Mouse (Mus musculus) MN1 (cell line): ENCODE measurements around the gene Rbm12.
"Not testable (repeated sequence)": the region's sequence is repeated elsewhere in the genome, so short reads cannot be mapped to it uniquely, and the experiment has no call there.

Source experiments
- DNase-seq: peaks from one replicate; pipeline ENCODE4 v3.0.0-alpha.2; 2016; ENCODE audit warnings: low spot score

Rbm12 gene

GRCm38 (mm10) chr2:156111358-156112079 is at the start of gene Rbm12, which contains the start of gene Cpne1:
Gene Rbm12, minus strand, starts transcription at chr2:156111978.
Gene Cpne1, minus strand, starts transcription at chr2:156111965.
- DNase-seq = peak; percentile 92

- DNase-seq = no peak
Observed at GRCm38 (mm10) chr2:156151538-156151937, 39.8 kb upstream of the Rbm12 start.

- DNase-seq = no peak
Observed at GRCm38 (mm10) chr2:156147316-156147915, 35.6 kb upstream of the Rbm12 start.

GRCm38 (mm10) chr2:156146272-156146989 is 34.7 kb upstream of the Rbm12 start:
- no peak for DNase-seq

- DNase-seq = no peak
Observed at GRCm38 (mm10) chr2:156145486-156146130, 33.8 kb upstream of the Rbm12 start.

- peak; percentile 99 for DNase-seq
Observed at GRCm38 (mm10) chr2:156143953-156144724, 32.4 kb upstream of the Rbm12 start, which contains the start of the genes Romo1 and Nfs1. Gene Romo1, plus strand, starts transcription at chr2:156144039. Gene Nfs1, minus strand, starts transcription at chr2:156144186.

GRCm38 (mm10) chr2:156143367-156143766 is 31.6 kb upstream of the Rbm12 start:
- DNase-seq = peak; percentile 37

GRCm38 (mm10) chr2:156142820-156143219 is 31.0 kb upstream of the Rbm12 start:
- DNase-seq = peak; percentile 25

GRCm38 (mm10) chr2:156135695-156136094 is 23.9 kb upstream of the Rbm12 start:
- no peak for DNase-seq

- DNase-seq = no peak
Observed at GRCm38 (mm10) chr2:156134161-156134560, 22.4 kb upstream of the Rbm12 start.

GRCm38 (mm10) chr2:156126992-156127391 is 15.2 kb upstream of the Rbm12 start, which contains the start of gene Gm28036:
Gene Gm28036, minus strand, starts transcription at chr2:156127092.
- DNase-seq = no peak

- no peak for DNase-seq
Observed at GRCm38 (mm10) chr2:156123731-156124130, 12.0 kb upstream of the Rbm12 start.

- no peak for DNase-seq
Observed at GRCm38 (mm10) chr2:156119566-156119965, 7.8 kb upstream of the Rbm12 start.

GRCm38 (mm10) chr2:156112080-156112423 is 274 bp upstream of the Rbm12 start:
- not testable (repeated sequence) for DNase-seq

GRCm38 (mm10) chr2:156110627-156111357 is 986 bp downstream of the Rbm12 start:
- DNase-seq = peak; percentile 37

- DNase-seq = no peak
Observed at GRCm38 (mm10) chr2:156091926-156092325, 19.9 kb downstream of the Rbm12 start.

- DNase-seq = no peak
Observed at GRCm38 (mm10) chr2:156089799-156090198, 22.0 kb downstream of the Rbm12 start.

- DNase-seq = no peak
Observed at GRCm38 (mm10) chr2:156087391-156088110, 24.2 kb downstream of the Rbm12 start.

GRCm38 (mm10) chr2:156084541-156084940 is 27.2 kb downstream of the Rbm12 start:
- no peak for DNase-seq

GRCm38 (mm10) chr2:156080391-156080790 is 31.4 kb downstream of the Rbm12 start:
- no peak for DNase-seq
